Comparison of ENCODE assay signal across 28 mouse cellular contexts in the genomic region with DNA sequence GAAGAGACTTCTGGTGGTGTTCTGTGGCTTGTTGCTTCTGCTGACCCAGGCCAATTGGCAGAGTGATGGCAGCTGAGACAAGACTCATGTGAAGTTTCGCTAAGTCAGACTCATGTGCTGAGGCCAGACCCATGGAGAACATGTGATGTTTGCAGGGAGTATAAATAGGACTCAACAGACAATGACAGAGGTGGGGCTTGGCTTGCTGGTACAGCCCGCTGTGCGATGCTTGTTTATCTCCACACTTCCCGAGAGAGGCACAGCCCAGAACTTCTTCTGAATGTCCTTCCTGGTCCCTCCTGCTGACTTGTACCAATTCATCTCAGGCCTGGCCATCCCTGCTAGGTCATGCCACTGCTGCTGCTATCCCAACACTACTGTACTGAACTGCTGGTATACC. TPM values are rescaled to one million over a fixed set of nuclear protein-coding genes. Genes with fewer than 3 reads are reported as not detected.
A peak's percentile ranks its signal among the peaks of the same experiment; 100 is the strongest.
DNase-seq lines count a peak whose midpoint lies in the region; ATAC-seq and TF ChIP-seq lines count a peak whose summit lies in the region.
"Had no signal": no experiment of that assay in that cellular context is flagged by ENCODE, and none has a peak within 500 bp of the region (broad histone marks: within the 10 kb centered on the region; RNA-seq: fewer than 3 reads in every experiment).

No protein-coding gene starts in this region.

- 39% methylated on average over 4 of the region's 4 CpGs for WGBS in heart, postnatal 0 days
- 70% methylated on average over 4 of the region's 4 CpGs for WGBS in lung, postnatal 0 days

- no peak overlapping the region for H3K4me2 ChIP-seq in heart, postnatal 0 days (ENCODE audit: low read depth, low read length)
- no peak overlapping the region for H3K4me2 ChIP-seq in lung, postnatal 0 days (replicated peaks; ENCODE audit: low read depth, low read length)
- H3K4me2 ChIP-seq: embryonic facial prominence, embryonic 15.5 days; forebrain, embryonic 12.5 days; heart, embryonic 12.5 days; hindbrain, embryonic 12.5 days had no signal

- peak; percentile 21; the same call in 1 of the 2 replicates for ATAC-seq in heart, postnatal 0 days (ENCODE audit: insufficient read depth, low read depth)
- ATAC-seq in lung, postnatal 0 days: peak; percentile 84
- ATAC-seq: CD4-positive, CD25-positive, alpha-beta regulatory T cell, adult 4 months; forebrain, postnatal 0 days; hindbrain, postnatal 0 days had no signal

- TF ChIP-seq CTCF in heart, postnatal 0 days (IDR thresholded peaks at IDR 0.05; ENCODE audit: low read depth): no peak
- no peak for TF ChIP-seq CTCF in lung, postnatal 0 days (IDR thresholded peaks at IDR 0.05)

- no peak overlapping the region for H3K27ac ChIP-seq in heart, postnatal 0 days (ENCODE audit: low read depth)
- H3K27ac ChIP-seq in lung, postnatal 0 days (ENCODE audit: low read length): no peak overlapping the region
- H3K27ac ChIP-seq: embryonic facial prominence, embryonic 15.5 days; forebrain, embryonic 12.5 days; hindbrain, embryonic 12.5 days; hindbrain, postnatal 0 days had no signal

- H3K9ac ChIP-seq in heart, postnatal 0 days (replicated peaks; ENCODE audit: low read depth, low read length): no peak overlapping the region
- no peak overlapping the region for H3K9ac ChIP-seq in lung, postnatal 0 days (replicated peaks; ENCODE audit: low read depth)
- H3K9ac ChIP-seq: embryonic facial prominence, embryonic 15.5 days; forebrain, embryonic 12.5 days; forebrain, postnatal 0 days; heart, embryonic 12.5 days; hindbrain, embryonic 12.5 days had no signal

- H3K4me3 ChIP-seq in heart, postnatal 0 days (ENCODE audit: low read depth, low read length): no peak overlapping the region
- no peak overlapping the region for H3K4me3 ChIP-seq in lung, postnatal 0 days (ENCODE audit: low read depth, low read length)
- H3K4me3 ChIP-seq: embryonic facial prominence, embryonic 15.5 days; erythroblast, embryonic 14.5 days; forebrain, embryonic 12.5 days; heart, embryonic 12.5 days; hindbrain, embryonic 12.5 days had no signal

- H3K27me3 ChIP-seq in heart, postnatal 0 days (ENCODE audit: control insufficient read depth, insufficient read depth, low read length): no peaks in the 10 kb centered on the region
- no peaks in the 10 kb centered on the region for H3K27me3 ChIP-seq in lung, postnatal 0 days (replicated peaks; ENCODE audit: insufficient read depth, low read length)
- H3K27me3 ChIP-seq: embryonic facial prominence, embryonic 15.5 days; forebrain, embryonic 12.5 days; heart, embryonic 12.5 days; hindbrain, embryonic 12.5 days had no signal

- no peaks in the 10 kb centered on the region for H3K36me3 ChIP-seq in heart, postnatal 0 days (replicated peaks; ENCODE audit: control insufficient read depth, insufficient read depth, low read length)
- H3K36me3 ChIP-seq in lung, postnatal 0 days (ENCODE audit: insufficient read depth, low read length): no peaks in the 10 kb centered on the region
- H3K36me3 ChIP-seq: embryonic facial prominence, embryonic 15.5 days; forebrain, embryonic 12.5 days; heart, embryonic 12.5 days; hindbrain, embryonic 12.5 days had no signal

- no peak for DNase-seq in heart, postnatal 0 days (ENCODE audit: low spot score)
- no peak for DNase-seq in heart, postnatal 25 days (ENCODE audit: low spot score)
- peak; percentile 57 for DNase-seq in lung, postnatal 0 days (ENCODE audit: low spot score)
- peak; percentile 82 for DNase-seq in lung, postnatal 36 days
- no peak for DNase-seq in ovary, adult 18-20 months (ENCODE audit: low spot score)
- DNase-seq in spleen, postnatal 10 days (ENCODE audit: low spot score in 2 of 2): no peak
- DNase-seq in gastrocnemius, adult 8-10 months (ENCODE audit: low spot score in 2 of 2): no peak
- DNase-seq: adrenal gland, postnatal 10 days; B cell, adult 2 months; cerebellum, adult 11 months; cerebellum, adult 8-10 months; cerebellum, postnatal 14 days; embryo, embryonic 11 days; forebrain, postnatal 0 days; gastrocnemius, postnatal 25 days; heart, postnatal 4 days had no signal

- intact Hi-C loops in heart, postnatal 25 days (cut with DNase I): loop anchor here (10.0 kb wide), 1 partner anchor 339 kb away; a partner anchor contains a TSS

- peaks cover 5% of the 10 kb centered on the region for H3K4me1 ChIP-seq in heart, postnatal 0 days (ENCODE audit: control insufficient read depth, insufficient read depth)
- no peaks in the 10 kb centered on the region; the same call in 1 of the 2 replicates for H3K4me1 ChIP-seq in lung, postnatal 0 days (ENCODE audit: insufficient read depth, low read depth, low read length)

- no peak for TF ChIP-seq EP300 in heart, postnatal 0 days (IDR thresholded peaks at IDR 0.05; ENCODE audit: low read depth)
- TF ChIP-seq EP300 in lung, postnatal 0 days (IDR thresholded peaks at IDR 0.05): peak; percentile 34; the same call in 1 of the 2 replicates

- H3K9me3 ChIP-seq in heart, postnatal 0 days (replicated peaks; ENCODE audit: control insufficient read depth, low read length): no peaks in the 10 kb centered on the region
- H3K9me3 ChIP-seq in lung, postnatal 0 days (ENCODE audit: low read length): no peaks in the 10 kb centered on the region
- H3K9me3 ChIP-seq: embryonic facial prominence, embryonic 15.5 days; forebrain, embryonic 12.5 days; G1E; heart, embryonic 12.5 days; hindbrain, embryonic 12.5 days had no signal

RNA-seq across cellular contexts. Expression of a gene that starts 3.0 kb away (rescaled TPM):
- total RNA-seq in heart, postnatal 0 days (2014; rRNA removed; ENCODE audit: low replicate concordance): 10.2 and 15.1 TPM in 2 replicates
- polyA plus RNA-seq in heart, postnatal 0 days (2015; fragmentation: Nextera tagmentation; extraction: Ambion mirVana): 32.5 and 36.2 TPM in 2 replicates
- 10 to 100 TPM; 19.7 to 20.2 TPM for total RNA-seq in heart, postnatal 25 days (2021)
- 22.9 and 35.5 TPM in 2 replicates for polyA plus RNA-seq in lung, postnatal 0 days (2015; fragmentation: Nextera tagmentation; extraction: Ambion mirVana)
- total RNA-seq in gastrocnemius, adult 8-10 months (2022): 10 to 100 TPM; 15.6 to 22.0 (median 18.0) TPM

RNA-seq across cellular contexts. Expression of a gene that starts 42.7 kb away (rescaled TPM):
- total RNA-seq in heart, postnatal 0 days (2014; rRNA removed; ENCODE audit: low replicate concordance): not detected in 2 replicates
- polyA plus RNA-seq in heart, postnatal 0 days (2015; fragmentation: Nextera tagmentation; extraction: Ambion mirVana): not detected in 2 replicates
- under 1 TPM; 0.10 to 0.11 TPM for total RNA-seq in heart, postnatal 25 days (2021)
- polyA plus RNA-seq in lung, postnatal 0 days (2015; fragmentation: Nextera tagmentation; extraction: Ambion mirVana): not detected in 2 replicates
- not detected for total RNA-seq in gastrocnemius, adult 8-10 months (2022)
- total RNA-seq: common myeloid progenitor, adult 5-6 weeks; gastrocnemius, adult 18-20 months; gastrocnemius, postnatal 25 days; granulocyte monocyte progenitor cell, adult 5-6 weeks; heart, postnatal 4 days had no signal
- polyA plus RNA-seq: embryonic facial prominence, embryonic 11.5 days; embryonic facial prominence, embryonic 15.5 days; erythroblast, embryonic 14.5 days; forebrain, embryonic 12.5 days; heart, embryonic 12.5 days; hindbrain, embryonic 12.5 days had no signal

RNA-seq across cellular contexts. Expression of a gene that starts 57.2 kb away (rescaled TPM):
- 2.0 and 6.1 TPM in 2 replicates for total RNA-seq in heart, postnatal 0 days (2014; rRNA removed; ENCODE audit: low replicate concordance)
- polyA plus RNA-seq in heart, postnatal 0 days (2015; fragmentation: Nextera tagmentation; extraction: Ambion mirVana): 1.6 and 1.7 TPM in 2 replicates
- total RNA-seq in heart, postnatal 25 days (2021): under 1 TPM; 0.36 to 0.49 TPM
- polyA plus RNA-seq in lung, postnatal 0 days (2015; fragmentation: Nextera tagmentation; extraction: Ambion mirVana): 71.0 and 76.9 TPM in 2 replicates
- total RNA-seq in gastrocnemius, adult 8-10 months (2022): under 1 TPM in 1 of 4 experiments, not detected in 3; 0.29 TPM
- total RNA-seq: common myeloid progenitor, adult 5-6 weeks; granulocyte monocyte progenitor cell, adult 5-6 weeks had no signal
- polyA plus RNA-seq: erythroblast, embryonic 14.5 days; G1E had no signal

Comparison
In these comparisons a context has a peak if more than half of its experiments do, and no peak if none do; other contexts are left out.
1. DNase-seq: peak in lung, postnatal 0 days (single experiment) and lung, postnatal 36 days (single experiment); none in heart, postnatal 0 days (single experiment), heart, postnatal 25 days (single experiment), ovary, adult 18-20 months (single experiment), spleen, postnatal 10 days (0 of 2) and gastrocnemius, adult 8-10 months (0 of 2).